Mouse (Mus musculus) ES-E14 (cell line): ENCODE data around the gene Nim1k. TPM values are rescaled to one million over a fixed set of nuclear protein-coding genes. Genes with fewer than 3 reads are reported as not detected.

Experiments
- total RNA-seq: library from RNA; depleted of rRNA; stranded (reverse); fragments of 300-350 nt; gene quantifications from 2 replicates; pipeline ENCODE4 v1.2.3, GENCODE M21; 2012; rRNA removed

The Nim1k gene
- total RNA-seq, 1 experiment: 0.22 TPM

Other genes with a start within 250 kb of the Nim1k start
- gene Ccl28, start 132.1 kb downstream of the Nim1k start, total RNA-seq: not detected in 2 replicates
- 43.0 and 58.6 TPM in 2 replicates for gene Hmgcs1, start 65.5 kb downstream of the Nim1k start, total RNA-seq
- gene Zfp131, start 35.0 kb upstream of the Nim1k start, total RNA-seq: 27.5 and 31.0 TPM in 2 replicates
- 1.5 and 2.5 TPM in 2 replicates for gene AF067063, start 74.3 kb upstream of the Nim1k start, total RNA-seq
- gene D13Ertd608e, start 80.1 kb upstream of the Nim1k start, total RNA-seq: 7.9 and 8.7 TPM in 2 replicates
- 0.89 and 1.2 TPM in 2 replicates for gene Tcstv1, start 138.9 kb upstream of the Nim1k start, total RNA-seq
- 158 and 220 TPM in 2 replicates for gene Gm21761, start 173.4 kb upstream of the Nim1k start, total RNA-seq
- gene B020031M17Rik, start 194.9 kb upstream of the Nim1k start, total RNA-seq: 7.9 and 14.1 TPM in 2 replicates